Mouse (Mus musculus) ES-Bruce4 (cell line): ENCODE measurements around the gene Rxfp4. TPM values are rescaled to one million over a fixed set of nuclear protein-coding genes. Genes with fewer than 3 reads are reported as not detected.

Source experiments
- H3K27ac ChIP-seq: 2 replicates; pipeline ENCODE4 v1.5.1; 2012; ENCODE audit warnings: low read length, inconsistent platforms; ENCODE audit not compliant: insufficient read depth
- H3K27me3 ChIP-seq: 2 replicates; pipeline ENCODE4 v1.6.1; 2012; ENCODE audit warnings: mild to moderate bottlenecking, low read length, inconsistent platforms; ENCODE audit not compliant: control insufficient read depth, poor library complexity, insufficient read depth, severe bottlenecking
- H3K36me3 ChIP-seq: 2 replicates; pipeline ENCODE4 v1.6.1; 2012; ENCODE audit warnings: inconsistent platforms, mild to moderate bottlenecking, low read length, moderate library complexity; ENCODE audit not compliant: control insufficient read depth, poor library complexity, insufficient read depth, severe bottlenecking
- H3K4me1 ChIP-seq: one replicate; pipeline ENCODE4 v1.8.1; 2011; ENCODE audit warnings: low read length; ENCODE audit not compliant: control insufficient read depth, insufficient read depth
- H3K4me3 ChIP-seq: 2 replicates; pipeline ENCODE4 v1.5.1; 2011; ENCODE audit warnings: low read depth, mild to moderate bottlenecking, low read length
- H3K9ac ChIP-seq: 2 replicates; pipeline ENCODE4 v1.6.1; 2012; ENCODE audit warnings: low read depth, mild to moderate bottlenecking, inconsistent platforms; ENCODE audit not compliant: poor library complexity, severe bottlenecking
- H3K9me3 ChIP-seq: replicated peaks from 2 replicates; pipeline ENCODE4 v1.6.1; 2012; ENCODE audit warnings: mild to moderate bottlenecking, low read length, inconsistent platforms; ENCODE audit not compliant: control insufficient read depth, poor library complexity, insufficient read depth, severe bottlenecking
- CTCF ChIP-seq: IDR thresholded peaks from one replicate; pipeline ENCODE4 v1.8.1; 2011; ENCODE audit warnings: low read depth, low read length
- EP300 ChIP-seq: IDR thresholded peaks from 2 replicates; pipeline ENCODE4 v1.6.1; 2011; ENCODE audit warnings: low read depth, low read length; ENCODE audit not compliant: insufficient read depth
- POLR2A ChIP-seq: IDR thresholded peaks from one replicate; pipeline ENCODE4 v1.8.1; 2011; ENCODE audit warnings: low read length; ENCODE audit not compliant: insufficient read depth
- polyA plus RNA-seq: library from polyadenylated mRNA; stranded (reverse); fragments of >200 nt; gene quantifications from 2 replicates; pipeline ENCODE4 v1.2.4, GENCODE M21; 2011; ENCODE audit warnings: low read depth; ENCODE audit not compliant: missing spikeins, insufficient read depth, insufficient read length

Rxfp4 gene
- polyA plus RNA-seq, 1 experiment, result not detected

DNA sequence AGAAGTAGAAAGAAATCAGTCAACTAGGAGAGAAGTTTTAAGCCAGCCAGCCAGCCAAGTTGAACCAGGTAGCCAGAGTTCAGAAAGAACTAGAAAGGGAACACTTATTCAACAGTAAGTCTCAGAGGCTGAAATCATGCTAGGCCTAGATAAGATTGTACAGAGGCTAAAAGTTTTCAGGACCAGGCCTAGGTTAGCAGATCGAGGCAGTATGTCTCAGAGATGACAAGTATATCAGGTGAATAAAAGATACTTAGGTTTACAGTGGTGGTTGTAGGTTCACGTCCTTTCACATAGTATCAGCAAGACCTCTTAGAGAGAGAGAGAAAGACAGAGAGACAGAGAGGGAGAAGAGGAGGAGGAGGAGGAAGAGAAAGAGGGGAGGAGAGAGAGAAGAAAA is 30.9 kb upstream of the Rxfp4 start:
- H3K27me3 ChIP-seq, result no peaks in the 10 kb centered on the region
- peaks cover 16% of the 10 kb centered on the region for H3K36me3 ChIP-seq
- peak overlapping the region; percentile 68; the same call in 1 of the 2 replicates for H3K27ac ChIP-seq
- no peak for TF ChIP-seq EP300
- no peak for TF ChIP-seq POLR2A
- TF ChIP-seq CTCF, result no peak
- no peaks in the 10 kb centered on the region for H3K4me1 ChIP-seq
- H3K9me3 ChIP-seq, result no peaks in the 10 kb centered on the region
- H3K9ac ChIP-seq, result no peak overlapping the region
- H3K4me3 ChIP-seq, result no peak overlapping the region

DNA sequence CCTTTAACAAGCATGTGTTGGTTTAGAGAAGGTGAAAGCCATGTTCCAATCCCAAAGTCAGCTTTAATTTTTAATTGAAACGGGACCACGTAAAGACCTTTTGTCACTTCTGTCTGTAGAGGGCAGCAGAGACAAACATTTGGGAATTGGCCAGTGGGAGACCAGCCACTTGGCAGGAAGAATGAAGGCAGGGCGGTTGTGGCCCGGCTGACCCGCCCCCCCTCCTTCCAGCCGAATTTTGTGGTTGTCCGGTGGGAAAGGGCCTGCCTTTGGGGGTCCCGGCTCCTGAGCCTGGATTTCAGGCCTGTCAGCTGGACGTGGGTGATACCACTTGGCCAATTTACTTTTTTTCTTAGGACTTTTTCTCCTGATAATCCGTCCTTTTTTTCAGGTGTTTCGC is 24.5 kb upstream of the Rxfp4 start:
- Histone ChIP-seq H3K4me3 (peak overlapping the region; percentile 45; the same call in 1 of the 2 replicates), H3K27ac (no peak overlapping the region), H3K9me3 (peaks cover 16% of the 10 kb centered on the region), H3K27me3 (no peaks in the 10 kb centered on the region), H3K4me1 (no peaks in the 10 kb centered on the region), H3K36me3 (no peaks in the 10 kb centered on the region), H3K9ac (peak overlapping the region; percentile 55)
- TF ChIP-seq POLR2A (no peak), CTCF (peak; percentile 49)

DNA sequence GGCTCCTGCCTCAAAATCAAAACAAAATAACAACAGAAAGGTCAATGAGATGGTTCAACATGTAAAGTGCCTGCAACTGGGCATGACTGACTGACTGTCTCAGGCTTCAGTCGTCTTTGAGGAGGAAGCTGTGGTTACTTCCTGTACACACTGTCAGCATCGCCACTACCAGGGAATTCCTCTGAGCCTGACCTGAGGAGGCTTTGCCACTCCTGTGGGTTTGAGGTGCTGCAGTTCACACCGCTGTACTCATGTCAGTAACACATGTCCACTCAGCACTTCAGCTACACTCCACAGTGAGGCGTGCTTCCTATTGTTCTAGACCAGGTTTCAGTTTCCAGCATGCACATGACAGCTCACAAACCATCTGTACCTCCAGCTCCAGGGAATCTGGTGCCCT is 11.2 kb upstream of the Rxfp4 start:
- peaks cover 20% of the 10 kb centered on the region for H3K9me3 ChIP-seq
- no peak overlapping the region for H3K4me3 ChIP-seq
- H3K4me1 ChIP-seq, result no peaks in the 10 kb centered on the region
- no peak overlapping the region for H3K9ac ChIP-seq
- H3K27ac ChIP-seq, result no peak overlapping the region
- H3K27me3 ChIP-seq, result no peaks in the 10 kb centered on the region
- TF ChIP-seq CTCF, result no peak
- no peak for TF ChIP-seq POLR2A
- no peak for TF ChIP-seq EP300
- H3K36me3 ChIP-seq, result no peaks in the 10 kb centered on the region

DNA sequence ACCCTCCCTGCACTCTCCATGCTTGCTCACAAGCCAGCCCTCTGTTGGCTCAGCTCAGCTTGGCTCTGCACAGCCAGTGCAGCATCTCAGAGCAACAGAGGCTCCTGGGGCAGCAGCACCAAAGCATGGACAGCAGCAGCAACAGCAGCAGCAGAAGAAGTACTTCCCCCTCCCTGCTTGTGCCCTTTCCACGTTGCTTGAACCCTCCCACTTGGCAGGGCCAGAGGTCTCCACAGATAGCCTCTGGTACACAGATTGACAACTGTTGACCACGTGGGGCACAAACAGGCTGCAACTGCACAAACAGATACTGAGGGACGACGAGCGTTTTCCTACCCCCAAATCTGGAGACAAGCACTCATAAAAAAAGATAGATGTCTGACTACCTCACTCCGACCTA is 6.9 kb upstream of the Rxfp4 start:
- no peaks in the 10 kb centered on the region for H3K36me3 ChIP-seq
- no peaks in the 10 kb centered on the region for H3K27me3 ChIP-seq
- H3K27ac ChIP-seq, result no peak overlapping the region
- no peaks in the 10 kb centered on the region for H3K4me1 ChIP-seq
- H3K4me3 ChIP-seq, result no peak overlapping the region
- TF ChIP-seq EP300, result no peak
- no peak for TF ChIP-seq CTCF
- H3K9ac ChIP-seq, result no peak overlapping the region
- peaks cover 4% of the 10 kb centered on the region for H3K9me3 ChIP-seq

DNA sequence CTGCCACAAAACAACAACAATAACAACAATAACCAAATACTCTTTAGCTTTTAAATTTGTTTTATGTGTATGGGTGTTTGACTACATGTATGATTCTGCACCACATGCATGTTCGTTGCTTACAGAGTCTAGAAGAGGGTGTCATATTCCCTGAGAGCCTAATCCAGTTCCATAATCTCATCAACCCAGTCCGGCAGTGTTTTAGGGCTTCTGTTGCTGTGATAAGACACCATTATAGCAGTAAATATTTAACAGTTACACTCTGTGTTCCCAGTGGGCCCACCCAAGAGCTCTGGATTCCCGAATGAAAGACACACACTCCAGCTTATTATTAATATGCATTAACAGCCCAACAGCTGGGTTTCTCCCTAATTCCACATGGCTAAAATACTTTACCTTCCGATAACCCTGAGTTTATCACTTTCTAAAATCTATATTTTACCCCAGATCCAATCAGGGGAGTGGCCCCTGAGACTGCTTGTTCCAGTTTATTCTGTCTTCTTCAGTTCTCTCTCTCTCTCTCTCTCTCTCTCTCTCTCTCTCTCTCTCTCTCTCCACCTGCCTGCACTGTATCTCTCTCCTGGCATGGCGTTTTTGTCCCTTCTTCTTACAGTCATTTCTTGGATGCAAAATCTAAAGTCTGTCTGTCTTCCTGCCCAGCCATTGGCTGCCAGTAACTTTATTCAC is 5.6 kb upstream of the Rxfp4 start:
- Histone ChIP-seq H3K9ac (no peak overlapping the region), H3K36me3 (no peaks in the 10 kb centered on the region), H3K27ac (no peak overlapping the region), H3K9me3 (no peaks in the 10 kb centered on the region), H3K4me1 (no peaks in the 10 kb centered on the region), H3K27me3 (no peaks in the 10 kb centered on the region), H3K4me3 (no peak overlapping the region)
- TF ChIP-seq POLR2A (no peak), EP300 (no peak), CTCF (no peak)

DNA sequence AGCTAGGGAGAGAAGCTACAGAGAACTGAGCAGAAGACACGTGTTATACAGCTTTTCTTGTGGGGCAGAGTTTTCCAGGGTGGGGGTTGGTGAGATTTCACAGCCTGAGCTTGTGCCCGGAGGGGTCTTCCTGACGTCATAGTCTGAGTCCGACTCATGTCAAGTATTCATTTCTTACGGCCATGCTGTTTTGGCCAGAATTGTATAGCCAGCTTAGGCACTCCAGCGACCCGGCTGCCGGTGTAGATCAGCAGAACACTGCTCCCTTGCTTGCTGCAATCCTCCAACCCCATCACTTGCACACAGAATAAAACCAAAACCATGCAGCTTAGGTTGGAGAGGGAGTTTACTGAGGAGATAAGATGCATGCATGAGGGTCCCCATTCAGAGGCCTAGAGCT is 2.7 kb upstream of the Rxfp4 start:
- Histone ChIP-seq H3K4me3 (no peak overlapping the region), H3K4me1 (no peaks in the 10 kb centered on the region), H3K9me3 (no peaks in the 10 kb centered on the region), H3K9ac (no peak overlapping the region), H3K27me3 (no peaks in the 10 kb centered on the region), H3K36me3 (no peaks in the 10 kb centered on the region), H3K27ac (no peak overlapping the region)
- TF ChIP-seq POLR2A (no peak), EP300 (no peak), CTCF (no peak)
